Mouse (Mus musculus) limb, embryonic 13.5 days (tissue): ENCODE measurements at regions not wholly inside any gene's neighbourhood (a gene's known extent, or its start where the extent isn't known, plus 50 kb on each side); places are given as distances from the start of the nearest gene placed in this dataset.
A peak's percentile ranks its signal among the peaks of the same experiment; 100 is the strongest.

Source experiments
- ATAC-seq: fragments of 200-750 bp; cut with Nextera tagmentation; 2 replicates; pipeline ENCODE4 v1.8.0; 2017; ENCODE audit warnings: low read depth, moderate number of reproducible peaks, moderate TSS enrichment; ENCODE audit not compliant: low FRiP score
- H3K27ac ChIP-seq: fragments of 300-500 bp; sonication (generic); 2 replicates; pipeline ENCODE4 v1.5.1; 2015; ENCODE audit warnings: inconsistent platforms, mild to moderate bottlenecking, moderate library complexity
- H3K27me3 ChIP-seq: fragments of 300-500 bp; sonication (generic); 2 replicates; pipeline ENCODE4 v1.6.1; 2015; ENCODE audit warnings: mild to moderate bottlenecking, inconsistent platforms
- H3K36me3 ChIP-seq: fragments of 300-500 bp; sonication (generic); 2 replicates; pipeline ENCODE4 v1.6.1; 2015; ENCODE audit warnings: inconsistent platforms, mild to moderate bottlenecking, moderate library complexity
- H3K4me1 ChIP-seq: fragments of 300-500 bp; sonication (generic); 2 replicates; pipeline ENCODE4 v1.6.1; 2015; ENCODE audit warnings: inconsistent platforms
- H3K4me2 ChIP-seq: fragments of 300-500 bp; sonication (generic); replicated peaks from 2 replicates; pipeline ENCODE4 v1.6.1; 2015; ENCODE audit warnings: inconsistent platforms, mild to moderate bottlenecking, moderate library complexity
- H3K4me3 ChIP-seq: fragments of 300-500 bp; sonication (generic); 2 replicates; pipeline ENCODE4 v1.5.1; 2015; ENCODE audit warnings: moderate library complexity, mild to moderate bottlenecking, inconsistent platforms
- H3K9ac ChIP-seq: fragments of 300-500 bp; sonication (generic); 2 replicates; pipeline ENCODE4 v1.6.1; 2015; ENCODE audit warnings: mild to moderate bottlenecking, inconsistent platforms
- H3K9me3 ChIP-seq: fragments of 300-500 bp; sonication (generic); 2 replicates; pipeline ENCODE4 v1.6.1; 2016; ENCODE audit warnings: inconsistent platforms
- WGBS: fragments of 180-500 bp; shearing (Covaris S2); methylation state at CpG from one replicate; pipeline ENCODE4 v1.1.7; 2015; 5-methylcytosine and 5-hydroxymethylcytosine counted together

DNA sequence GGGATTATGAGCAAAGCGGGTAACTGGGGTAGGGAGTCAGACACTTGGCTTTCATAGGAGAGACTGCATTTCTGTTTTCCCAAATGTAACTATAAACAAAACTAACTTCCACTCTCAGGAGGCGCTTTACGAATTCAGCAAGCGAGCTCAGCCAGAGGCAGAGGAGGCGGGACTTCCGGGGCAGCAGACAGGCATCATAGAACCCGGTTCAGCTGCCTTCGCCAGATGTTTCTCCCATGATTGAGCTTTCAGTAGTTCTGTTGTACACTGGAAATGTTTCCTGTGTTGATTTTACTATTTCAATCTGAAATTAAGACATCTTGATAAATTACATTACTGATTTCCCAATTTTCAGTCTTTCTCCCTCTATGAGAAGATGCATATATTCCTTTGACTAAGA is 92.9 kb downstream of the Zfp365 start:
- no peaks in the 10 kb centered on the region for H3K36me3 ChIP-seq
- 0 out of 2 replicates have a peak overlapping the region, but pooled peaks have one; percentile 9 for H3K4me2 ChIP-seq
- no peak overlapping the region for H3K9ac ChIP-seq
- peaks cover 3% of the 10 kb centered on the region; the same call in 1 of the 2 replicates for H3K9me3 ChIP-seq
- WGBS: 68% methylated on average over 8 of the region's 8 CpGs
- H3K27me3 ChIP-seq: no peaks in the 10 kb centered on the region
- H3K4me1 ChIP-seq: no peaks in the 10 kb centered on the region
- H3K27ac ChIP-seq: no peak overlapping the region
- ATAC-seq: no peak
- no peak overlapping the region for H3K4me3 ChIP-seq

DNA sequence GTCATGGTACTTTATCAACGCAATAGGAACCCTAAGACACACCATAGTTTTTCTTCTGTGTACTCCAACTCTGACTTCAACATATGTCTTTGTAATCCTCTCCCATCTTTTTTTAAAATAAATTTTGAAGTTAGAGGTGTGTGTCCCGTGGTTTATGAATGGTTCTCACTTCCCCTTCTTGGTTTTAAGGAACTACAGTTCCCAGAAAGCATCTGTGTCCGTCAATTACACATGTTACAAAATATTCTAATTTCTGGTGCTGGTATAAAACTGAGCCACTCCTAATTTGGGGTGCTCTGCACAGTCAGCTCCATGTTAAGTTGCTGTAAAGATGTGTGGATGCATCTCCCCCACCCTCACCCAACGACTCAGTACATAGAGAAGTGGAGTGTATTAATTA is 98.6 kb downstream of the Zfp365 start:
- no peak overlapping the region for H3K27ac ChIP-seq
- H3K4me3 ChIP-seq: no peak overlapping the region
- H3K9ac ChIP-seq: no peak overlapping the region
- WGBS: 74% methylated on average over 4 of the region's 4 CpGs
- no peaks in the 10 kb centered on the region for H3K27me3 ChIP-seq
- no peak for ATAC-seq
- no peak overlapping the region for H3K4me2 ChIP-seq
- H3K36me3 ChIP-seq: no peaks in the 10 kb centered on the region
- H3K4me1 ChIP-seq: no peaks in the 10 kb centered on the region
- H3K9me3 ChIP-seq: no peaks in the 10 kb centered on the region

DNA sequence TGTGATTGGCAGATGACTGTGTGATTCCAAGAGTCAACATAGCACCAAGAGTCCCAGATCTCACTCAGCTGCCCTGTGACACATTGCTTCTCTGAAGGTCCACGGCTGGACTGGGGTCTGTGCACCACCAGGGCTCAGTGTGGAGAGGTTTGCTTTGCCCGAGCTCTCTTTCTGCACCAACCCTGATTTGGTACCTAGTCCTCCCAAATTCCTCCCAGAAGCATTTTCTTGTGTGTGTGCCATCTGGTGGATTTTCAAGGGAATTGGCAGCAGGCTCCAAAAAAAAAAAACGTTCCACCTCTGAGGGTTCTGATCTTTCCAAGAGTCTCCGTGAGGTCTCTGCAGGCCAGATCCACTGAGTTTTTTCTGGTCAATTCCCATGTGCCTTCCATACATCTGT is 107.3 kb downstream of the Zfp365 start:
- Histone ChIP-seq H3K4me1 (peaks cover 4% of the 10 kb centered on the region; the same call in 1 of the 2 replicates), H3K27ac (no peak overlapping the region), H3K36me3 (no peaks in the 10 kb centered on the region), H3K4me3 (no peak overlapping the region), H3K4me2 (no peak overlapping the region), H3K9me3 (no peaks in the 10 kb centered on the region), H3K27me3 (no peaks in the 10 kb centered on the region), H3K9ac (no peak overlapping the region)
- no peak for ATAC-seq
- 28% methylated on average over 4 of the region's 4 CpGs for WGBS

DNA sequence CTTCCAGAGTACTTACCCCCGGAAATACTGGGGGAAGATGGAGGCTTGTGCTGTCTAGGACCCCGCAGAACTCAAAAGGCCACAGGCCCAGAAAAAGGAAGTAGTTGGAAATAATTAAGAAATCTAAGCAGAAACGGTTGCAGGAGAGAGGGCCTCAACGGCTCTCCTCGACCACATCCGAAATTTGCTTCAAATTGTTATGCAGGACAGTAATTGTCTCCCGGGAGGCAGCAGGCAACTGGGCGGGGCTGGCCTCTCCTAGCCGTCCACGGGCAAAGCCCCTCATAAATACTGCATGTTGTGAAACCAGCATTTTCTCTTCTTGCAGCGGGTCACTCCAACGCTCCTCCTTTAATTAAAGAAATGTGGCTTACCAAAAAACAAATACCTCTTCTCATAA is 107.8 kb downstream of the Zfp365 start:
- no peaks in the 10 kb centered on the region for H3K27me3 ChIP-seq
- no peak overlapping the region for H3K9ac ChIP-seq
- H3K4me2 ChIP-seq: no peak overlapping the region
- H3K9me3 ChIP-seq: no peaks in the 10 kb centered on the region
- H3K4me1 ChIP-seq: peaks cover 4% of the 10 kb centered on the region; the same call in 1 of the 2 replicates
- no peak overlapping the region for H3K4me3 ChIP-seq
- H3K27ac ChIP-seq: no peak overlapping the region
- ATAC-seq: no peak
- H3K36me3 ChIP-seq: no peaks in the 10 kb centered on the region
- 41% methylated on average over 12 of the region's 12 CpGs for WGBS

DNA sequence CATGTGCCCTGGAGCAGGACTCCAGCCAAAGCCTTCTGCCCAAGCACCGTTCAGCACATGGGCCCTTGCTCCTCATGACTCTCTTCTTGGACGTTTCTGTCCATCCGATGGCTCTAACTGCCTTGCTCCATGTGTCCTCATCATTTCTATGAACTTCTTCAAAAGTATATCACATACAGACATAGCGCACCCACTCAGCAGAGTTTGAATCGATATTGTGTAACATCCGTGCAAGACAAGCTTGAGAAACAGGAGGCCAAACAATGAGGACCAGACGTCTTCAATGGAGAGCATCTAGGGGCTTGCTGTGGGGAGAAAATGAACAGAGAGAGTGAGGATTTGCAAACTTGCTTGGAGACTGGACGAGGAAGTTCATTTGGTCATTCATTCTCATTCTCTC is 110.3 kb downstream of the Zfp365 start:
- WGBS: 89% methylated on average over 8 of the region's 8 CpGs
- Histone ChIP-seq H3K9ac (no peak overlapping the region), H3K9me3 (no peaks in the 10 kb centered on the region), H3K4me3 (no peak overlapping the region), H3K27ac (no peak overlapping the region), H3K36me3 (no peaks in the 10 kb centered on the region), H3K4me2 (no peak overlapping the region), H3K4me1 (peaks cover 4% of the 10 kb centered on the region; the same call in 1 of the 2 replicates), H3K27me3 (no peaks in the 10 kb centered on the region)
- ATAC-seq: no peak

DNA sequence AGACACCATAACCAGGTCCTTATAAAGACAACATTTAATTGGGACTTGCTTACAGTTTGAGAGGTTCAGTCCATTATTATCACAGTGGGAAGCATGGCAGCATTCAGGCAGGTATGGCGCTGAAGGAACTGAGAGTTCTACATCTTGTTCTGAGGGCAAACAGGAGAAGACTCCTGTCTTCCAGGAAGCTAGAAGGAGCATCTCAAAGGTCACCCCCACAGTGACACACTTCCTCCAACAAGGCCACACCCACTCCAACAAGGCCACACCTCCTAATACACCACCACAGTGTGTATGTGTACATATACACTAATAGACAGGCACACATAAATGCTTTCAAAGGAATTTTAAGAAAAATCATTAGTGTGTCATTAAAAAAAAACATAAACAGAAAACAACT is 110.8 kb downstream of the Zfp365 start:
- Histone ChIP-seq H3K4me3 (no peak overlapping the region), H3K9me3 (no peaks in the 10 kb centered on the region), H3K4me1 (peaks cover 4% of the 10 kb centered on the region; the same call in 1 of the 2 replicates), H3K4me2 (no peak overlapping the region), H3K27me3 (no peaks in the 10 kb centered on the region), H3K9ac (no peak overlapping the region), H3K36me3 (no peaks in the 10 kb centered on the region), H3K27ac (no peak overlapping the region)
- ATAC-seq: no peak
- WGBS: 95% methylated on average over 1 of the region's 1 CpGs

DNA sequence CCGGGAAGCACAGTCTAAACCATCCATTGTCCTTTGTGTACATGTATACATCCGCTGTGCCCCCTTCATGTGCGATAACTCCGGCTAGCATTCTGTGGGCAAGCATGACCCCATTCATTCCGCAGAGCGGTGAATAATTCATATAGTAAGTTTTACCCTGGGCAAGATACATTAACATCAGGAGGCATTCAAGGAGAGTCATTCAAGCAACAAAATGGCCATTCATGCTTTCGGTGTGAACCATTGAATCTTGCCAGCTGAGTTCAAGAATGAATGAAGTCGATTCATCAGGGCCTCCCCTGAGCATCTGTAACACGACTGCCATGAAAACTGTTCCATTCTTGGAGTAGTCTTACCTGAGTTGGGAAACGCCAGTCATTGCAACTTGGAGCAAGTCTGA is 113.5 kb downstream of the Zfp365 start:
- H3K4me1 ChIP-seq: no peaks in the 10 kb centered on the region
- H3K36me3 ChIP-seq: no peaks in the 10 kb centered on the region
- 80% methylated on average over 10 of the region's 10 CpGs for WGBS
- no peaks in the 10 kb centered on the region for H3K27me3 ChIP-seq
- no peak overlapping the region for H3K9ac ChIP-seq
- no peak overlapping the region for H3K27ac ChIP-seq
- no peak for ATAC-seq
- no peak overlapping the region for H3K4me2 ChIP-seq
- no peaks in the 10 kb centered on the region for H3K9me3 ChIP-seq
- H3K4me3 ChIP-seq: no peak overlapping the region

DNA sequence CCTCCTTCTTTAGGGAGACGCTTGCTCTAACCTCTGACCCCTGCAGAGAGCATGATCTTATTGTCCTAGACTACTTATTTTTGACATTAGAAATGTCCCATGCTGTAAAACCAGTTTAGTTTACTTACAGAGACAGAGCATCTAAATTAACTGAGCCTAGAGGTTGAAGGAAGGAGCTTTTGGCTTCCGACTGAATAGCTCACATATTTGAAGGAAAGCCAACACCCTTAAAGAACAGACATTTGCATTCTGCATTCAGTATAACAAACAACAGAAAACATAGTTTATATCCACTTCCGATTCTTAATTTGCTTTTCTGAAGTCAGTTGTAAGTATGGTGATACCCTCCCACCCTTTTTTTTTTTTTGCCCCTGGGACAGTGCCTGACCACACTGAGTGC is 119.3 kb downstream of the Zfp365 start:
- no peak for ATAC-seq
- Histone ChIP-seq H3K27ac (no peak overlapping the region), H3K9ac (no peak overlapping the region), H3K36me3 (no peaks in the 10 kb centered on the region), H3K27me3 (no peaks in the 10 kb centered on the region), H3K4me2 (no peak overlapping the region), H3K4me1 (no peaks in the 10 kb centered on the region), H3K4me3 (no peak overlapping the region), H3K9me3 (no peaks in the 10 kb centered on the region)
- WGBS: 74% methylated on average over 3 of the region's 3 CpGs

DNA sequence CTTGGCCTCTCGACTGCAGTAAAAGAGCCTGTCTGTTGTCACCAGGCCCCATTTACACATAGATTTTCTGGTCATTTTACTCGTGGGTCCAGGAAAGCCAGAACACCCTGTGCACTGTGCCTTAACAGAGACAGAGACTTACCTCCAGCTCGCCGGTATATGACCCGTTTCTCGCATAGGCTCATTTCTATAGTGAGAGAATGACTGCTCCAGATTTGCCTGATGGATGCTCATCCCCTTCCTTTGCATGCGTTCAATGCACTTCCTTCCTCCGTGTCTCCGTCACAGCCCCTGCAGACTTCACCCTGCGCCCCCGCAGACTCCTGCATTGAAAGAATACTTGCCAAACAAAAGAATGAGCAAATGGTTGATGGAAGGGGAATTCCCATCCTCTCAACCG is 122.8 kb downstream of the Zfp365 start:
- no peak for ATAC-seq
- Histone ChIP-seq H3K4me3 (no peak overlapping the region), H3K4me1 (no peaks in the 10 kb centered on the region), H3K27ac (no peak overlapping the region), H3K4me2 (no peak overlapping the region), H3K9ac (no peak overlapping the region), H3K36me3 (no peaks in the 10 kb centered on the region), H3K9me3 (no peaks in the 10 kb centered on the region), H3K27me3 (0 out of 2 replicates have a peak, but pooled peaks cover 5% of the 10 kb centered on the region)
- 84% methylated on average over 12 of the region's 12 CpGs for WGBS

DNA sequence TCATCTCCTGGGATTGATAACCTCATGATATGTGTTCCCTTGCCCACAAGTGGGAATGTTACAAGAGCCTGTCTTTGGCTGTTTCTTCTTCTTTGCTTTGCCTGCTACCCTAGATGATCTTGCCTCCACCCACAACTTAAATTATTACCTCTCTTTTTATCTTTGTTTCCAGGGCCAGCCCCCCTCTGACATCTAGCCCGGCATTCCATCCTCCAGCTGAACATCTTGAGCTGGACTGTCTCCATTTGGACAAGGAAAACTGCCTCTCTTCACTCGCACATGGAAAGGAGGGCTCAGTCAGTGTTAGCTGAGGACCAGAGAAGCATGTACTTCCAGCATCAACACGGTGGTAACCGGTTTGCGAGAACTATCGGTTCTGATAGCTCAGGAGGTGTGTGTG is 124.3 kb downstream of the Zfp365 start:
- H3K9me3 ChIP-seq: no peaks in the 10 kb centered on the region
- 72% methylated on average over 6 of the region's 6 CpGs for WGBS
- no peak for ATAC-seq

DNA sequence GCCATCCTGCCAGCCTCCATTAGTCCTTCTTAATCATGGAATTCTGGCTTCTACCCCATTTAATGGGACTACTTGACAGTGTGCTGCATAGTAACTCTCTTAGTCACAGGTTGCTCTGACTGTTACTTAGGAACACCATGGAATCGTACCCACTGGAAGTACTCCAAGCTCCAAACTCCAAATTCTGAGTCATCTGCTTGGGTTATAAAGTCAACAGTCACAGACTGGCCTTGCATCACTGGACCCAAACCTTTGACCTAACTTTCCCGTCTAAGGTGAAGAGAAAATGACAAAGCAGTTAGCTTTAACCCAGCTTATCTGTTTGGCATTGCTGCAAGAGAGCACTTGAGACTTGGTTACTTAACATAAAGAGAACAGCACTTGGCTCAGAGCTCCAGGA is 126.9 kb downstream of the Zfp365 start:
- 0 out of 2 replicates have a peak, but pooled peaks cover 5% of the 10 kb centered on the region for H3K27me3 ChIP-seq
- H3K4me3 ChIP-seq: no peak overlapping the region
- 87% methylated on average over 2 of the region's 2 CpGs for WGBS
- H3K4me1 ChIP-seq: no peaks in the 10 kb centered on the region
- no peaks in the 10 kb centered on the region for H3K9me3 ChIP-seq
- H3K36me3 ChIP-seq: no peaks in the 10 kb centered on the region
- no peak for ATAC-seq
- no peak overlapping the region for H3K4me2 ChIP-seq
- H3K27ac ChIP-seq: no peak overlapping the region
- H3K9ac ChIP-seq: no peak overlapping the region

More for the DNA sequence above, 124.3 kb downstream of the Zfp365 start:
- Histone ChIP-seq H3K9ac (no peak overlapping the region), H3K4me3 (no peak overlapping the region), H3K4me1 (no peaks in the 10 kb centered on the region), H3K36me3 (no peaks in the 10 kb centered on the region), H3K27me3 (0 out of 2 replicates have a peak, but pooled peaks cover 5% of the 10 kb centered on the region), H3K4me2 (no peak overlapping the region), H3K27ac (no peak overlapping the region)

DNA sequence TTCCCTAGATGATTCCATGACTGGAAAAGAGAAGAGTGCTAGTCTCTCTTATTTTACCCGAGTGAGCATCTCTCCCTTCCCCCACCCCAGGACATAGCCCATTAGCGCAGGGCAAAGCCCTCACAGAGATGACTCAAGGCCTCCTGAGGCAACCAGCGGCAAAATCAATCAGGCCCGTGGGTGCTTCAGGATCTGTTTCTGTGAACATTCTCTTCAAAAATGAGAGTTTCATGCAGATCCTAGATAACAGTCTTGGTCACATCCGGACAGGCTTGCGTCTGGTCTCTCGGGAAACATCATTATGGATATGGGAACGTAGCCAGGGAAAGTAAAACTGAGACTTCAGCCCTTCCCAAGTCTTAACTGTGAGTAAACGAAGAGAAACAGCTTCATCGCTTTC is 134.1 kb downstream of the Zfp365 start:
- H3K4me3 ChIP-seq: no peak overlapping the region
- H3K4me1 ChIP-seq: no peaks in the 10 kb centered on the region
- no peaks in the 10 kb centered on the region for H3K36me3 ChIP-seq
- no peak overlapping the region for H3K4me2 ChIP-seq
- no peaks in the 10 kb centered on the region for H3K27me3 ChIP-seq
- no peak for ATAC-seq
- WGBS: 89% methylated on average over 10 of the region's 10 CpGs
- no peak overlapping the region for H3K9ac ChIP-seq
- no peaks in the 10 kb centered on the region for H3K9me3 ChIP-seq
- H3K27ac ChIP-seq: no peak overlapping the region

DNA sequence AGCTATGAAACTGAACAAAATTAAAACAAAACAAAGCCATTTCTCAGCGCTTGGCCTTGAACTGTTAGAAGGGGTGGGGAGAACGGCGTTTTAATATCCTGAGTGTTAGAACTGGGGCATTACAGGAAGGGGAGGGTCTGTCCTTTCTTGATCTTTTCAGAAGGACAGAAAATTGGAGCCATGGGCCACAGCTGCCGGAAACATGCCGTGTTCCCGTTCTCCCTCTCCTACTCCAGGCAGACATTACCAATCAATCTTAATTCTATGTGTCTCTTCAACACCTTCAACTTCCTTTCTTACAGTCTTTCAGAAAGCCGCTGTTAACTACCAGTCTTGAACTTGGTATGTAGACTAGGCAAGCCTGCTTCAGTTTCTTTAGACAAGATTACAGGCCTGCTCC is 134.7 kb downstream of the Zfp365 start:
- Histone ChIP-seq H3K36me3 (no peaks in the 10 kb centered on the region), H3K9ac (no peak overlapping the region), H3K4me1 (no peaks in the 10 kb centered on the region), H3K4me2 (no peak overlapping the region), H3K4me3 (no peak overlapping the region), H3K27ac (no peak overlapping the region), H3K27me3 (no peaks in the 10 kb centered on the region), H3K9me3 (no peaks in the 10 kb centered on the region)
- ATAC-seq: no peak
- WGBS: 79% methylated on average over 7 of the region's 7 CpGs
